Mouse (Mus musculus) macrophage (primary cell): Measurements from ENCODE around the gene Filip1l. TPM values are rescaled to one million over a fixed set of nuclear protein-coding genes. Genes with fewer than 3 reads are reported as not detected.

ENCODE experiments used
- H3K27ac ChIP-seq: fragments of 350-480 bp; formaldehyde crosslinking; 2 replicates; pipeline ENCODE4 v1.9.0; 2021
- H3K36me3 ChIP-seq: fragments of 350-480 bp; formaldehyde crosslinking; 2 replicates; pipeline ENCODE4 v1.9.0; 2021; ENCODE audit errors: inconsistent target
- H3K4me3 ChIP-seq: fragments of 350-480 bp; formaldehyde crosslinking; 2 replicates; pipeline ENCODE4 v1.9.0; 2021; ENCODE audit errors: inconsistent target
- H3K79me2 ChIP-seq: fragments of 350-480 bp; formaldehyde crosslinking; 2 replicates; pipeline ENCODE4 v1.9.0; 2021; ENCODE audit errors: inconsistent target
- WGBS: methylation state at CpG from one replicate; pipeline ENCODE4 v1.1.7; 2026; ENCODE audit warnings: inconsistent platforms; ENCODE audit not compliant: missing documents; 5-methylcytosine and 5-hydroxymethylcytosine counted together
- polyA plus RNA-seq: library from polyadenylated mRNA; stranded (reverse); fragments of 250-400 nt; gene quantifications from 3 replicates; pipeline ENCODE4 v1.2.4, GENCODE M21; 2018; ENCODE audit warnings: inconsistent platforms

Filip1l gene
- polyA plus RNA-seq, 1 experiment from 2014 or later: 28.1 TPM

DNA sequence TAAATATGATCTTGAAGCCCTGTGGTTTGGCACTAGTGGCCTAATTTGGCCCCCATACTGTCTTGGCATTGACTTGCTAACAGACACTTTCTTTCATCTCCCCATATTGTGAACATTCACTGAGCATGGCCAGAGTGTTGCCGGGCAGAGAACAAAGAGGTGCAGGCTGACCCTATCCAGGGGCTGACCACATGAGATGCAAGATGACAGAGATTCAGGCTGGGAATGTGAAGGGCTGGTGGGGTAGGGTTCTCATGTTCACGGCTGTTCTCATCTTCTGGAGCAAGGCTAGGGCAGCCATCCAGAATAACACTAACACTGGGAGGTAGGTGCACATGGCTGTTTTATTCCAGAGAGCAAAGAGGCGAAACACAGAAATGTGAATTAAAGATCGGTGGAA is 161.5 kb downstream of the Filip1l start:
- 94% methylated on average over 4 of the region's 4 CpGs for WGBS
- Histone ChIP-seq H3K4me3 (no peak overlapping the region), H3K27ac (no peak overlapping the region), H3K79me2 (no peaks in the 10 kb centered on the region), H3K36me3 (no peaks in the 10 kb centered on the region)

DNA sequence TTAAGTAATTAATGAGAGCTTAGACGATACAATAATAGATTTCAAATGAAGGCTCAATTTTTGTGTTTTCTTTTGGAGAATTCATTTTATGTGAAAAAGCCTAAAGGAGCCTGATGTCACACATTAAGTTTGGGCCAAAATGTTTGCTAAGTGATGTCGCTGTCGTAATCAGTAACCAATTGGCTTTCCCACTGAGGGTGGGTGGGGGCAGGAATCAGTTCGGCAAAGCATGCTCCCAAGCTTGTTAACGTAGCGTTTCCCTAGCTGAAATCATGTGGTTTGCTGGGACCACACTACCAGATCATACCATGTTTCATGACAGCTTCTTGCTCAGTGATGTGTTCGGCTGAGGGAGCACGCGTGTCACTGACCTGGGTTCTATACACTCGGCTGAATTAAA is 162.7 kb downstream of the Filip1l start:
- Histone ChIP-seq H3K79me2 (no peaks in the 10 kb centered on the region), H3K4me3 (no peak overlapping the region), H3K27ac (no peak overlapping the region), H3K36me3 (no peaks in the 10 kb centered on the region)
- 93% methylated on average over 10 of the region's 10 CpGs for WGBS

GRCm38 (mm10) chr16:57525046-57525445 is 172.2 kb downstream of the Filip1l start:
- WGBS: 95% methylated on average over 5 of the region's 5 CpGs
- no peak overlapping the region for H3K4me3 ChIP-seq
- no peaks in the 10 kb centered on the region for H3K79me2 ChIP-seq
- no peak overlapping the region for H3K27ac ChIP-seq
- H3K36me3 ChIP-seq: no peaks in the 10 kb centered on the region

DNA sequence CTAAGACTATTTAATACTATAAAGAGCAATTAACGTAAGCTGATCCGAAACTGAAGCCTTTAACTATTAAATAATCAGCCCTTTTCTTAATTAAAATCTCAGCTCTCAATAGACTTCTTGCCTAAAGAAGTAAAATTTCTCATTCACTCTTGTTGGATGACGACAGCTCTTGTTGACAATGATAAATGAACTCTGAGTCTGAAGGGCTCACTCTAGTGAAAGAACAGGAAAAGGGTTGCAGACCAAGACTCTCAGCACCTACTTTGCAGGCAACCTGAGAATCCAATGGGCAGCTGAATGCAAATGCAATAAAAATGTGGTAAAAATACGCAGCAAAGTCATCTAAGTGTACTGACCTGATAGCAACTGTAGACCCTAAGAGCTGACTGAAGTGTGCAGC is 172.6 kb downstream of the Filip1l start:
- Histone ChIP-seq H3K27ac (no peak overlapping the region), H3K36me3 (no peaks in the 10 kb centered on the region)
- WGBS: 92% methylated on average over 4 of the region's 4 CpGs

DNA sequence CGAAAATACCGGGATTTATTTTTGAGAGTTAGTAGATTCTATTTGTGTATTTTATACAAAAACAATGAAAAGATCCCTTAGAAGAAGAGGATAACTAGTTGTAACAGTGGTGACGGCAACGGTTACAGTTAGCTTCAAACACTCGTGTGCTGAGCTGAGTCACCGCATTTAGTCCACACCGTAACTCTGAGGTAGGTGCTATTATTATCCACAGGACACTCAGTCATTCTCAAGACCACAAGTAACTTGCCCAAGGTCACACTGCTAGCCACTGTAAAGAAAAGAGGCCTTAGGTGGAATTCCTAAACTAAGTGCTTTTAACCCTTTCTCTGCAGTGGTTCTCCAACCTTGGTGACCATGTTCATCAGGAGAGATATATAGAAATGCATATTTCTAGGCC is 174.0 kb downstream of the Filip1l start:
- Histone ChIP-seq H3K36me3 (no peaks in the 10 kb centered on the region), H3K4me3 (no peak overlapping the region), H3K27ac (no peak overlapping the region), H3K79me2 (no peaks in the 10 kb centered on the region)
- WGBS: 85% methylated on average over 7 of the region's 7 CpGs

More for the DNA sequence above, 172.6 kb downstream of the Filip1l start:
- H3K4me3 ChIP-seq: no peak overlapping the region
- no peaks in the 10 kb centered on the region for H3K79me2 ChIP-seq

GRCm38 (mm10) chr16:57528457-57528856 is 175.6 kb downstream of the Filip1l start:
- no peak overlapping the region for H3K27ac ChIP-seq
- no peaks in the 10 kb centered on the region for H3K36me3 ChIP-seq
- no peak overlapping the region for H3K4me3 ChIP-seq
- WGBS: 66% methylated on average over 4 of the region's 4 CpGs
- H3K79me2 ChIP-seq: no peaks in the 10 kb centered on the region

DNA sequence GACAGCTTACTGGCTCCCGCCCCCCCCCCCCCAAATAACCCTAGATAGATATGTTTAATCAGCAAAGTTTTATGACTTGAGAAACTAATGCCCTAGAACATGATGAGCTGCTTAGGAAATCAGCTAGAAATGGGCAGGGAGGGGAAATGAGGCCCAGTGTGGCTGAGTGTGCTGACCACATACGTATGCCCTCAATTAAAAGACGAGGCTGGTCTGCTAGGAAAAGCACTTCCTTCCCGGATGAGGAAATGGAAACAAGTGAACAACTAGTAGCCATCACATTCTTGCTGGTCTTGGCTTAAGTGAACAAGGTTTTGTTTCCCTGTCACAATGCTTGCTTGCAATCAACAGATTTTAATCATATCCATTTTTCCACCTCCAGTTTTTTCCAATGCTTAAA is 177.7 kb downstream of the Filip1l start:
- Histone ChIP-seq H3K27ac (no peak overlapping the region), H3K79me2 (no peaks in the 10 kb centered on the region), H3K4me3 (no peak overlapping the region), H3K36me3 (no peaks in the 10 kb centered on the region)
- WGBS: 73% methylated on average over 3 of the region's 4 CpGs

DNA sequence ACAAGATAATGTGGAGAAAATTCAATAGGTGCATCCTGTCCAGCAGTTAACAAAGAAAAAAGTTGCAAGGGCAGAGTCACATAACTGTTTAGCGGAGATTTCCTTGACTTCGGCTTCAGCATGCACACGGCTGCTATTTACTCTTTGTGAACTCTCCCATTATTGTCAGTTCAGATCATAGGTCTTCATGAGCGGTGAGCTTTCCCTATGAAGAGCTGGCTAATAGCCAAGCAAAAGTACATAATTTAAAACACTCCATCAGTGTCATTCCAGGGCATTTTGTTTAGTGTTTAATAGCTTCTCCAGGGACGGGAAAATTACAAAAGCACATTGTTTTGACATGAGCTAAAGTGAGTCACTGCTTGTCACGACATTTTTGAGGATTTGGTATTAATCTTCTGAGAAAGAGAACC is 179.2 kb downstream of the Filip1l start:
- H3K4me3 ChIP-seq: no peak overlapping the region
- H3K27ac ChIP-seq: no peak overlapping the region
- 85% methylated on average over 6 of the region's 6 CpGs for whole genome bisulfite sequencing
- H3K36me3 ChIP-seq: no peaks in the 10 kb centered on the region
- H3K79me2 ChIP-seq: no peaks in the 10 kb centered on the region

DNA sequence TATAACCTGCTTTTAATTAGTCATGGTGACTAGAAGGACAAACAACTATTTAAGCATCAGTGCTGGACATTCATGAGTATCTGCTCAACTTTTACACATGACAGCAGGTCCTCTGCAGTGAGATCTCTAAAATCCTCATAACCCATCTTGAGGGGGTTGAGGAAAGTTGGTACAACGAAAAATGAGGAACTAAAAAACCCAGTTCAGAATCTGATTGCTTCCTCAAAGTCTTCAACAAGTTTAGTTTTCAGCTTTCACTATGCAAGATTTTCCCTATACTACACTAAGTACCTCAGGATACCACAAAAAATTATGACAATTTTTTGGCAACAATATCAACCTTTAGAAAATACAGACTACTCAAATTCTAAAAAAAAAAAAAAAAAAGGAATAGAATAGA is 181.5 kb downstream of the Filip1l start:
- H3K27ac ChIP-seq: 0 out of 2 replicates have a peak overlapping the region, but pooled peaks have one; percentile 10
- no peak overlapping the region for H3K4me3 ChIP-seq
- H3K79me2 ChIP-seq: no peaks in the 10 kb centered on the region
- WGBS: 0% methylated on average over 1 of the region's 1 CpGs
- H3K36me3 ChIP-seq: no peaks in the 10 kb centered on the region

DNA sequence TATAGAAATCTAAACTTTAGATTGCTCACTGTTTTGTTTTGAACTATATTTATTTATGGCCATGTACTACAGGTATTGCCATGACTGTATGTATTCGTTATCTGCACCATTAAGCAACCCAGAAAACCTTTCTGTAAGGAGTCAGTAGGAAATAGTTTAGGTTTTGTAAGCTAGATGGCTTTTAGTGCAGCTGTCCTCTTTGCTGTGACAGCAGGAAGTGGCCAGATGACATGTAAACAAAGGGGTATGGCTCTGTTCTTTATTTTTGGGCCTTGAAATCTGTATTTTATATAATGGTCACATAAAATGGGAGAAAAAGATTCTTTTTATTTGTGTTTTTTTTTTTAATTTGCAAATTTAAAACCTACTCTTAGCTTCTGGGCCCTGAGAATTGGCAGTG is 181.9 kb downstream of the Filip1l start:
- Histone ChIP-seq H3K36me3 (no peaks in the 10 kb centered on the region), H3K79me2 (no peaks in the 10 kb centered on the region), H3K27ac (0 out of 2 replicates have a peak overlapping the region, but pooled peaks have one; percentile 10), H3K4me3 (no peak overlapping the region)
- 27% methylated on average over 1 of the region's 1 CpGs for WGBS

GRCm38 (mm10) chr16:57536511-57536910 is 183.6 kb downstream of the Filip1l start:
- WGBS: 43% methylated on average over 7 of the region's 7 CpGs
- peak overlapping the region; percentile 67 for H3K27ac ChIP-seq
- no peaks in the 10 kb centered on the region for H3K36me3 ChIP-seq
- H3K4me3 ChIP-seq: no peak overlapping the region
- H3K79me2 ChIP-seq: no peaks in the 10 kb centered on the region

GRCm38 (mm10) chr16:57543243-57543642 is 190.3 kb downstream of the Filip1l start:
- 92% methylated on average over 3 of the region's 3 CpGs for WGBS
- Histone ChIP-seq H3K79me2 (no peaks in the 10 kb centered on the region), H3K36me3 (no peaks in the 10 kb centered on the region), H3K27ac (no peak overlapping the region), H3K4me3 (no peak overlapping the region)

DNA sequence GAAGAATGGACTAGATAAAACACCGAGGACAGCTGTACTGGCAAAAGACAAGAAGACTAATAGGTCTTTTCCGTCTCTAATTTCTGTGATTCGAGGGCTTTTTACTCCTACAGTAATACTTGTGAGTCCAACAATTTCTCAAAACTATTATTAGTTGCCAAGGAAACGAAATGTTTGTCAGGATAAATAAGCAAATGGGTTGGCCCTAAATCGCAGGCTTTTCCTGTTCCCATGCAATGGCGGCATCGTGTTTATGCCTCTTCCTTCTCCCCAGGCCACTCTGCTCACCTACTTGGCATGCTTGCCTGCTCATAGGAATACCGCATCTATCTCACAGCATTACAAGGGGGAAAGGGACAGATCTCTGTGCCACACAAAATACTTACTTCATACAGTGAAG is 191.5 kb downstream of the Filip1l start:
- H3K79me2 ChIP-seq: no peaks in the 10 kb centered on the region
- H3K4me3 ChIP-seq: no peak overlapping the region
- 91% methylated on average over 8 of the region's 8 CpGs for WGBS
- no peak overlapping the region for H3K27ac ChIP-seq
- no peaks in the 10 kb centered on the region for H3K36me3 ChIP-seq

- peaks cover 10% of the 10 kb centered on the region for H3K79me2 ChIP-seq
- H3K36me3 ChIP-seq: no peaks in the 10 kb centered on the region
- 8% methylated on average over 1 of the region's 1 CpGs for WGBS
- H3K4me3 ChIP-seq: no peak overlapping the region
- no peak overlapping the region for H3K27ac ChIP-seq
Observed at GRCm38 (mm10) chr16:57546355-57546754, 193.5 kb downstream of the Filip1l start.

- WGBS: 71% methylated on average over 2 of the region's 2 CpGs
- no peak overlapping the region for H3K27ac ChIP-seq
- peaks cover 32% of the 10 kb centered on the region for H3K79me2 ChIP-seq
- H3K36me3 ChIP-seq: no peaks in the 10 kb centered on the region
- no peak overlapping the region for H3K4me3 ChIP-seq
Observed at GRCm38 (mm10) chr16:57548608-57549007, 195.7 kb downstream of the Filip1l start.
